Mouse (Mus musculus) CH12.LX (cell line): ENCODE measurements around the gene Slc25a38.

Experiments used
- CTCF ChIP-seq, 2 experiments: IDR thresholded peaks in 1 of 2; conservative IDR thresholded peaks in 1 of 2; 2 replicates each; pipeline ENCODE4 v1.5.1; 2011 to 2012; ENCODE audit warnings: low read depth in 2 of 2, low read length in 2 of 2, improper control_type of control experiment in 1 of 2, inconsistent platforms in 1 of 2, mild to moderate bottlenecking in 1 of 2, moderate library complexity in 1 of 2
- POLR2A ChIP-seq: IDR thresholded peaks from 2 replicates; pipeline ENCODE4 v1.6.1; 2011; ENCODE audit warnings: low read depth, mild to moderate bottlenecking, improper control_type of control experiment, low read length
- UBTF ChIP-seq: IDR thresholded peaks from 2 replicates; pipeline ENCODE4 v1.6.1; 2012; ENCODE audit warnings: low read depth, mild to moderate bottlenecking, inconsistent platforms, low read length, improper control_type of control experiment, moderate library complexity
- ZC3H11A ChIP-seq: IDR thresholded peaks from 2 replicates; pipeline ENCODE4 v1.6.1; 2012; ENCODE audit warnings: low read depth, mild to moderate bottlenecking, inconsistent platforms, low read length, improper control_type of control experiment

DNA sequence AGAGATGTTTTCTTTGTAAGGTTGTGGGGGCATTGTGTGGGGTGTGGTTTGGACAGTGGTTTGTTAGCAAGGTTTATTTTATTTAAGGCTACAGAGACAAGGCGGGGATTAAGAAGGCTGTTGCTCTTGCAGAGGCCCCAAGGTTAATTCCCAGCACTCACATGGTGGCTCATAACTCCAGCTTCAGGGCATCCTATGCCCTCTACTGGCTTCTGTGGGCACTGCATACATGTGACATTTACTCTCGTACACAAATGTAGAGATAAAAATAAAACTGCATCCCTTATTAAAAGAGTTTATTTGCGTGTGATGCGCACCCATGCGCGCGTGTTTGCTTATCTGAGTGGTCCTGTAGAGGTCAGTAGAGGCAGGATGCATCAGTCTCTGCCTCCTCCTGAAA lies 21.0 kb upstream of the Slc25a38 start:
- TF ChIP-seq POLR2A = no peak
- no peak for TF ChIP-seq UBTF
- no peak for TF ChIP-seq ZC3H11A
- peak; percentile 22 to 32; a peak in 3 of 4 replicates for TF ChIP-seq CTCF (conservative IDR thresholded peaks at IDR 0.05 in 1 of 2, IDR thresholded peaks at IDR 0.05 in 1 of 2; ENCODE audit: low read depth in 2 of 2, low read length in 2 of 2)
